Mouse (Mus musculus): ENCODE results near the gene Zfp983. TPM values are rescaled to one million over a fixed set of nuclear protein-coding genes. Genes with fewer than 3 reads are reported as not detected.
A peak's percentile ranks its signal among the peaks of the same experiment; 100 is the strongest.

Gene Zfp983
- polyA plus RNA-seq, 1 experiment from 2014 or later = 4.1 TPM

- Histone ChIP-seq H3K4me3 (ENCODE audit: control insufficient read depth in 1 of 2, insufficient read depth in 1 of 2, low read depth in 1 of 2, low read length in 2 of 2) (peak within 1 kb of the TSS; percentile 70 to 82), H3K27ac (replicated peaks in 1 of 2; ENCODE audit: control insufficient read depth in 1 of 2, insufficient read depth in 1 of 2, low read depth in 2 of 2, low read length in 2 of 2) (peak within 1 kb of the TSS; percentile 92 to 98), H3K9me3 (ENCODE audit: control insufficient read depth, low read length) (no peaks in the 10 kb centered on the region), H3K9ac (ENCODE audit: low read length) (peak within 1 kb of the TSS; percentile 84), H3K36me3 (ENCODE audit: control insufficient read depth, insufficient read depth, low read length) (peaks cover 20% of the 10 kb centered on the region), H3K4me1 (ENCODE audit: control insufficient read depth in 2 of 2, insufficient read depth in 2 of 2, low read length in 2 of 2) (peaks cover 3 to 5% of the 10 kb centered on the region in 2 experiments; a peak in 3 of 4 replicates), H3K4me2 (ENCODE audit: low read length) (peak within 1 kb of the TSS; percentile 79), H3K27me3 (ENCODE audit: control insufficient read depth, insufficient read depth, low read length) (no peaks in the 10 kb centered on the region)
- 8% methylated on average over 26 of the region's 26 CpGs for WGBS
- ATAC-seq (ENCODE audit: insufficient number of reproducible peaks, insufficient read depth, low FRiP score, low read depth) = peak; percentile 91
Observed at GRCm38 (mm10) chr17:21707343-21707996, 57.0 kb downstream of the Zfp983 start, which contains the start of gene Zfp760. Gene Zfp760 (plus strand): TSS chr17:21707741.

GRCm38 (mm10) chr17:21708401-21708800 lies 58.0 kb downstream of the Zfp983 start:
- Histone ChIP-seq H3K9me3 (ENCODE audit: control insufficient read depth, low read length) (no peaks in the 10 kb centered on the region), H3K4me3 (ENCODE audit: control insufficient read depth in 1 of 2, insufficient read depth in 1 of 2, low read depth in 1 of 2, low read length in 2 of 2) (peak overlapping the region; percentile 9 to 70; a peak in 3 of 4 replicates), H3K27me3 (ENCODE audit: control insufficient read depth, insufficient read depth, low read length) (no peaks in the 10 kb centered on the region), H3K4me1 (ENCODE audit: control insufficient read depth in 2 of 2, insufficient read depth in 2 of 2, low read length in 2 of 2) (peaks cover 3 to 5% of the 10 kb centered on the region in 2 experiments; a peak in 2 of 4 replicates), H3K27ac (replicated peaks in 1 of 2; ENCODE audit: control insufficient read depth in 1 of 2, insufficient read depth in 1 of 2, low read depth in 2 of 2, low read length in 2 of 2) (peak overlapping the region; percentile 22 to 41; a peak in 2 of 4 replicates), H3K36me3 (ENCODE audit: control insufficient read depth, insufficient read depth, low read length) (peaks cover 23% of the 10 kb centered on the region), H3K9ac (ENCODE audit: low read length) (peak overlapping the region; percentile 84), H3K4me2 (ENCODE audit: low read length) (peak overlapping the region; percentile 79)
- no peak for ATAC-seq (ENCODE audit: insufficient number of reproducible peaks, insufficient read depth, low FRiP score, low read depth)
- WGBS = 56% methylated on average over 2 of the region's 2 CpGs

Other genes starting within 250 kb of the Zfp983 start
- gene Zfp54, start 227.4 kb upstream of the Zfp983 start, polyA plus RNA-seq (2014; fragmentation: Nextera tagmentation; extraction: Ambion mirVana) = 3.4 and 4.0 TPM in 2 replicates
- gene Zfp51, start 200.2 kb upstream of the Zfp983 start, polyA plus RNA-seq (2014; fragmentation: Nextera tagmentation; extraction: Ambion mirVana) = 9.8 and 11.6 TPM in 2 replicates
- 5.3 and 5.5 TPM in 2 replicates for gene Zfp53, start 161.6 kb upstream of the Zfp983 start, polyA plus RNA-seq (2014; fragmentation: Nextera tagmentation; extraction: Ambion mirVana)
- gene Zfp52, start 115.1 kb upstream of the Zfp983 start, polyA plus RNA-seq (2014; fragmentation: Nextera tagmentation; extraction: Ambion mirVana) = 3.8 and 4.0 TPM in 2 replicates
- gene Zfp948, start 83.6 kb upstream of the Zfp983 start, polyA plus RNA-seq (2014; fragmentation: Nextera tagmentation; extraction: Ambion mirVana) = 14.7 and 14.8 TPM in 2 replicates
- gene Gm10226, start 41.2 kb downstream of the Zfp983 start, polyA plus RNA-seq (2014; fragmentation: Nextera tagmentation; extraction: Ambion mirVana) = 3.5 and 6.7 TPM in 2 replicates
- 7.0 and 7.1 TPM in 2 replicates for gene Zfp760, start 57.1 kb downstream of the Zfp983 start, polyA plus RNA-seq (2014; fragmentation: Nextera tagmentation; extraction: Ambion mirVana)
- 5.2 and 5.7 TPM in 2 replicates for gene Zfp229, start 80.2 kb downstream of the Zfp983 start, polyA plus RNA-seq (2014; fragmentation: Nextera tagmentation; extraction: Ambion mirVana)
- gene Zfp820, start 195.1 kb downstream of the Zfp983 start, polyA plus RNA-seq (2014; fragmentation: Nextera tagmentation; extraction: Ambion mirVana) = 5.0 and 5.4 TPM in 2 replicates

Measured in heart, embryonic 14.5 days (tissue).